Mouse (Mus musculus) G1E (cell line): ENCODE results near the gene 1810046K07Rik.

Experiments
- CTCF ChIP-seq: IDR thresholded peaks from 2 replicates; pipeline ENCODE4 v1.5.1; 2012; ENCODE audit warnings: low read depth, low read length, inconsistent platforms, mixed read lengths
- GATA1 ChIP-seq: IDR thresholded peaks from 2 replicates; pipeline ENCODE4 v1.6.1; 2012; ENCODE audit warnings: borderline replicate concordance, low read length, inconsistent platforms, mixed read lengths

GRCm38 (mm10) chr9:51369560-51369959, 40.8 kb upstream of the 1810046K07Rik start:
- TF ChIP-seq CTCF (no peak), GATA1 (no peak)
